Mouse (Mus musculus): ENCODE measurements around the gene Mamdc2.

- TF ChIP-seq POLR2A (IDR thresholded peaks at IDR 0.05; ENCODE audit: control insufficient read depth, low read depth, low read length) (no peak), CTCF (IDR thresholded peaks at IDR 0.05; ENCODE audit: control insufficient read depth, insufficient read depth, insufficient replicate concordance, low read depth, low read length) (no peak)
These were observed 37.4 kb downstream of the Mamdc2 start for GRCm38 (mm10) chr19:23410800-23411199.
